Mouse (Mus musculus): Measurements from ENCODE around the gene Pcgf2. TPM values are rescaled to one million over a fixed set of nuclear protein-coding genes. Genes with fewer than 3 reads are reported as not detected.
"Not testable (repeated sequence)": the region's sequence is repeated elsewhere in the genome, so short reads cannot be mapped to it uniquely, and the experiment has no call there.

Gene Pcgf2
- polyA plus RNA-seq, 1 experiment from 2014 or later: 11.4 TPM

- H3K36me3 ChIP-seq (ENCODE audit: insufficient read depth, low read length): peaks cover 23% of the 10 kb centered on the region; the same call in 1 of the 2 replicates
- no peak overlapping the region for H3K27ac ChIP-seq
- no peak for TF ChIP-seq CTCF (IDR thresholded peaks at IDR 0.05; ENCODE audit: low read depth)
- H3K9ac ChIP-seq (ENCODE audit: low read depth, low read length): no peak overlapping the region
- no peaks in the 10 kb centered on the region for H3K4me1 ChIP-seq (replicated peaks; ENCODE audit: insufficient read depth, low read length)
- no peak overlapping the region for H3K4me2 ChIP-seq (ENCODE audit: low read length)
- no peak overlapping the region for H3K4me3 ChIP-seq (replicated peaks; ENCODE audit: low read depth, low read length)
- WGBS: 88% methylated on average over 8 of the region's 8 CpGs
- no peak for DNase-seq (ENCODE audit: low spot score)
- no peaks in the 10 kb centered on the region for H3K27me3 ChIP-seq (ENCODE audit: insufficient read depth, low read length)
- no peaks in the 10 kb centered on the region for H3K9me3 ChIP-seq (replicated peaks; ENCODE audit: low read length)
- no peak for ATAC-seq (replicated peaks; ENCODE audit: low FRiP score, low read depth)
Measured at GRCm38 (mm10) chr11:97713896-97714295, 13.6 kb upstream of the Pcgf2 start.

DNA sequence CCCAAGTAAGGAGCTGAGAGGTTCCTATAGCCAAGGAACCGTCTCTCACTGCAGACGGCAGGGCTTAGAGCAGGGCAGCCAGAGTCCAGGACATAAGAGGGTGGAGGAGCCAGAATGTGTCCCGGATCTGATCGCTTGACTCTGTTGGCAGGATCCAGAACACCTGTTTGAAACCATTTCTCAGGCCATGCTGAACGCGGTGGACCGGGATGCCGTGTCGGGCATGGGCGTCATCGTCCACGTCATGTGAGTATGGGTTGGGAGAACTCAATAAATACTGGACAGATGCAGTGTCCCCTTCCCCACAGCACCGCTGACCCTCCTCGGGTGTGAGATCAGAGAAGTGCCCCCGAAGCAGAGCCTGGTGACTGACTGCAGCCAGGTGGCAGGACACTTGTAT lies 12.0 kb upstream of the Pcgf2 start:
- no peak overlapping the region for H3K27ac ChIP-seq
- WGBS: 91% methylated on average over 15 of the region's 15 CpGs

GRCm38 (mm10) chr11:97711200-97711900 lies 11.1 kb upstream of the Pcgf2 start:
- Histone ChIP-seq H3K27ac (no peak overlapping the region), H3K9ac (ENCODE audit: low read depth, low read length) (no peak overlapping the region), H3K9me3 (replicated peaks; ENCODE audit: low read length) (no peaks in the 10 kb centered on the region), H3K36me3 (ENCODE audit: insufficient read depth, low read length) (peaks cover 26% of the 10 kb centered on the region; the same call in 1 of the 2 replicates), H3K27me3 (ENCODE audit: insufficient read depth, low read length) (no peaks in the 10 kb centered on the region), H3K4me1 (replicated peaks; ENCODE audit: insufficient read depth, low read length) (no peaks in the 10 kb centered on the region), H3K4me2 (ENCODE audit: low read length) (no peak overlapping the region), H3K4me3 (replicated peaks; ENCODE audit: low read depth, low read length) (no peak overlapping the region)
- peak; percentile 19; the same call in 1 of the 2 replicates for TF ChIP-seq CTCF (IDR thresholded peaks at IDR 0.05; ENCODE audit: low read depth)
- WGBS: 75% methylated on average over 13 of the region's 13 CpGs
- DNase-seq (ENCODE audit: low spot score) (no peak), ATAC-seq (replicated peaks; ENCODE audit: low FRiP score, low read depth) (no peak)

More for the DNA sequence above, 12.0 kb upstream of the Pcgf2 start:
- Histone ChIP-seq H3K36me3 (ENCODE audit: insufficient read depth, low read length) (peaks cover 19% of the 10 kb centered on the region; the same call in 1 of the 2 replicates), H3K27me3 (ENCODE audit: insufficient read depth, low read length) (no peaks in the 10 kb centered on the region), H3K4me2 (ENCODE audit: low read length) (no peak overlapping the region), H3K4me1 (replicated peaks; ENCODE audit: insufficient read depth, low read length) (no peaks in the 10 kb centered on the region), H3K4me3 (replicated peaks; ENCODE audit: low read depth, low read length) (no peak overlapping the region), H3K9me3 (replicated peaks; ENCODE audit: low read length) (no peaks in the 10 kb centered on the region), H3K9ac (ENCODE audit: low read depth, low read length) (no peak overlapping the region)
- DNase-seq (ENCODE audit: low spot score): no peak
- TF ChIP-seq CTCF (IDR thresholded peaks at IDR 0.05; ENCODE audit: low read depth): no peak
- ATAC-seq (replicated peaks; ENCODE audit: low FRiP score, low read depth): no peak

DNA sequence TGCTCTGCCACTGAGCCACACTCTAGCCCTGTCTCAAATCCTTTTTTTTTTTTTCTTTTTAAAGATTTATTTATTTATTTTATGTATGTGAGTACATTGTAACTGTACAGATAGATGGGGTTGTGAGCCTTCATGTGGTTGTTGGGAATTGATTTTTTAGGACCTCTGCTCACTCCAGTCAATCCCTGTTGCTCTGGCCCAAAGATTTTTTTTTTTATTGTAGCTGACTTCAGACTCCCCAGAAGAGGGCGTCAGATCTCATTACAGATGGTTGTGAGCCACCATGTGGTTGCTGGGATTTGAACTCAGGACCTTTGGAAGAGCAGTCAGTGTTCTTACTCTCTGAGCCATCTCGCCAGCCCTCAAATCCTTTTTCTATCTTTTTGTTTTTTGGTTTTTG lies 9.8 kb upstream of the Pcgf2 start:
- not testable (repeated sequence) for H3K27ac ChIP-seq; H3K27me3 ChIP-seq (ENCODE audit: insufficient read depth, low read length); H3K4me1 ChIP-seq (replicated peaks; ENCODE audit: insufficient read depth, low read length); H3K4me2 ChIP-seq (ENCODE audit: low read length); H3K9ac ChIP-seq (ENCODE audit: low read depth, low read length); H3K9me3 ChIP-seq (replicated peaks; ENCODE audit: low read length); DNase-seq (ENCODE audit: low spot score); ATAC-seq (replicated peaks; ENCODE audit: low FRiP score, low read depth); H3K4me3 ChIP-seq (replicated peaks; ENCODE audit: low read depth, low read length)
- 75% methylated on average over 2 of the region's 2 CpGs for WGBS
- H3K36me3 ChIP-seq (ENCODE audit: insufficient read depth, low read length): peaks cover 26% of the 10 kb centered on the region; the same call in 1 of the 2 replicates

- H3K4me1 ChIP-seq (replicated peaks; ENCODE audit: insufficient read depth, low read length): peaks cover 11% of the 10 kb centered on the region
- H3K9ac ChIP-seq (ENCODE audit: low read depth, low read length): peak within 1 kb of the TSS; percentile 75
- under 1% methylated on average over 35 of the region's 35 CpGs for WGBS
- peaks cover 15% of the 10 kb centered on the region; the same call in 1 of the 2 replicates for H3K36me3 ChIP-seq (ENCODE audit: insufficient read depth, low read length)
- H3K9me3 ChIP-seq (replicated peaks; ENCODE audit: low read length): no peaks in the 10 kb centered on the region
- ATAC-seq (replicated peaks; ENCODE audit: low FRiP score, low read depth) (peak; percentile 85), DNase-seq (ENCODE audit: low spot score) (peak; percentile 100)
- H3K27ac ChIP-seq: peak within 1 kb of the TSS; percentile 80
- no peak for TF ChIP-seq CTCF (IDR thresholded peaks at IDR 0.05; ENCODE audit: low read depth)
- H3K4me3 ChIP-seq (replicated peaks; ENCODE audit: low read depth, low read length): peak within 1 kb of the TSS; percentile 66
- H3K4me2 ChIP-seq (ENCODE audit: low read length): peak within 1 kb of the TSS; percentile 65
- no peaks in the 10 kb centered on the region for H3K27me3 ChIP-seq (ENCODE audit: insufficient read depth, low read length)
Measured at GRCm38 (mm10) chr11:97703039-97703826, 2.9 kb upstream of the Pcgf2 start, which contains the start of gene Psmb3. Gene Psmb3 (plus strand): TSS chr11:97703399.

DNA sequence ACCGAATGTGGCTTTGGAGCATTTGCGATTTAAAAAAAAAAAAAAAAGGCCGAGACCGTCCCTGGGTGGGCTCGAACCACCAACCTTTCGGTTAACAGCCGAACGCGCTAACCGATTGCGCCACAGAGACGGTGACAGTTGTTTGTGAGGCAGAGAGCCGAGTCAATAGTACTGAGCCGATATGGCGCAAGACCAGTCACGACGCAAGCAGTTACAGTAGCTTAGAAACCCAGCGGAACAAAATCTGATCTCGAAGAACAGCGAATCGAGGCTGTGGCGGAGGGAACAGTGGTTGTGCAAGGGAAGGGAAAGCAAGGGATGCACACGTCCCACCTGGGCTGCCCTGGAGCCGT lies 2.1 kb upstream of the Pcgf2 start:
- ATAC-seq (replicated peaks; ENCODE audit: low FRiP score, low read depth): no peak; the same call in 1 of the 2 replicates
- peak overlapping the region; percentile 56 for H3K9ac ChIP-seq (ENCODE audit: low read depth, low read length)
- TF ChIP-seq CTCF (IDR thresholded peaks at IDR 0.05; ENCODE audit: low read depth): no peak

More for the DNA sequence above, 2.1 kb upstream of the Pcgf2 start:
- 1% methylated on average over 24 of the region's 24 CpGs for WGBS
- peaks cover 10% of the 10 kb centered on the region; the same call in 1 of the 2 replicates for H3K36me3 ChIP-seq (ENCODE audit: insufficient read depth, low read length)
- no peaks in the 10 kb centered on the region for H3K9me3 ChIP-seq (replicated peaks; ENCODE audit: low read length)
- H3K4me2 ChIP-seq (ENCODE audit: low read length): peak overlapping the region; percentile 65
- peaks cover 19% of the 10 kb centered on the region for H3K4me1 ChIP-seq (replicated peaks; ENCODE audit: insufficient read depth, low read length)
- peak overlapping the region; percentile 73 for H3K27ac ChIP-seq
- DNase-seq (ENCODE audit: low spot score): peak; percentile 88
- no peaks in the 10 kb centered on the region for H3K27me3 ChIP-seq (ENCODE audit: insufficient read depth, low read length)
- H3K4me3 ChIP-seq (replicated peaks; ENCODE audit: low read depth, low read length): peak overlapping the region; percentile 66

Data from kidney, postnatal 0 days (tissue).